8 mouse cellular contexts compared by ENCODE assay signal in genomic region chr3:90247960-90248745, GRCm38 (mm10). TPM values are rescaled to one million over a fixed set of nuclear protein-coding genes. Genes with fewer than 3 reads are reported as not detected.
DNase-seq lines count a peak whose midpoint lies in the region; ATAC-seq and TF ChIP-seq lines count a peak whose summit lies in the region.

TSS of gene Slc39a1 (plus strand) at chr3:90248172.

- peak; percentile 94 for ATAC-seq in embryonic facial prominence, embryonic 15.5 days (ENCODE audit: insufficient number of reproducible peaks, low FRiP score, low TSS enrichment, low read depth)
- peak; percentile 96 for ATAC-seq in kidney, embryonic 14.5 days (ENCODE audit: low FRiP score, low TSS enrichment)
- ATAC-seq in limb, embryonic 15.5 days (ENCODE audit: insufficient number of reproducible peaks, low FRiP score, low TSS enrichment, low read depth): peak; percentile 93
- peak; percentile 93 for ATAC-seq in monocyte, adult 5-6 weeks (replicated peaks; ENCODE audit: insufficient number of reproducible peaks, low FRiP score, low TSS enrichment, poor library complexity, severe bottlenecking)

- H3K4me3 ChIP-seq in bone marrow, adult 2 months (replicated peaks; ENCODE audit: control insufficient read depth, low read depth, low read length): peak within 1 kb of the TSS; percentile 62
- peak within 1 kb of the TSS; percentile 78 for H3K4me3 ChIP-seq in embryonic facial prominence, embryonic 15.5 days (replicated peaks)
- peak within 1 kb of the TSS; percentile 64 for H3K4me3 ChIP-seq in kidney, embryonic 14.5 days (ENCODE audit: low read length)
- H3K4me3 ChIP-seq in limb, embryonic 15.5 days: peak within 1 kb of the TSS; percentile 81

- H3K4me1 ChIP-seq in bone marrow, adult 2 months (ENCODE audit: control insufficient read depth, insufficient read depth, low read length): peaks cover 1% of the 10 kb centered on the region; the same call in 1 of the 2 replicates
- H3K4me1 ChIP-seq in embryonic facial prominence, embryonic 15.5 days: peaks cover 28% of the 10 kb centered on the region
- peaks cover 16% of the 10 kb centered on the region for H3K4me1 ChIP-seq in kidney, embryonic 14.5 days (ENCODE audit: control insufficient read depth, insufficient read depth, low read length)
- peaks cover 24% of the 10 kb centered on the region for H3K4me1 ChIP-seq in limb, embryonic 15.5 days

- DNase-seq in 416B (ENCODE audit: low read depth): peak; percentile 93
- DNase-seq in heart, adult 9 months (ENCODE audit: low spot score in 2 of 2): peak; percentile 96 to 97
- peak; percentile 84 to 90 for DNase-seq in spleen, postnatal 4 days (ENCODE audit: low spot score in 2 of 2)

- H3K9me3 ChIP-seq in embryonic facial prominence, embryonic 15.5 days (replicated peaks): no peaks in the 10 kb centered on the region
- no peaks in the 10 kb centered on the region for H3K9me3 ChIP-seq in kidney, embryonic 14.5 days (ENCODE audit: control insufficient read depth, low read length)
- no peaks in the 10 kb centered on the region for H3K9me3 ChIP-seq in limb, embryonic 15.5 days

- H3K27me3 ChIP-seq in embryonic facial prominence, embryonic 15.5 days: no peaks in the 10 kb centered on the region
- H3K27me3 ChIP-seq in kidney, embryonic 14.5 days (ENCODE audit: control insufficient read depth, insufficient read depth, low read length): no peaks in the 10 kb centered on the region
- H3K27me3 ChIP-seq in limb, embryonic 15.5 days: no peaks in the 10 kb centered on the region

- TF ChIP-seq CTCF in bone marrow, adult 2 months (IDR thresholded peaks at IDR 0.05; ENCODE audit: control insufficient read depth, insufficient read depth, low read length): no peak

- H3K4me2 ChIP-seq in embryonic facial prominence, embryonic 15.5 days (replicated peaks): peak within 1 kb of the TSS; percentile 84
- H3K4me2 ChIP-seq in kidney, embryonic 14.5 days (replicated peaks; ENCODE audit: low read depth, low read length): peak within 1 kb of the TSS; percentile 77
- peak within 1 kb of the TSS; percentile 86 for H3K4me2 ChIP-seq in limb, embryonic 15.5 days

- peaks cover 19% of the 10 kb centered on the region for H3K36me3 ChIP-seq in embryonic facial prominence, embryonic 15.5 days
- peaks cover 21% of the 10 kb centered on the region for H3K36me3 ChIP-seq in kidney, embryonic 14.5 days (ENCODE audit: control insufficient read depth, insufficient read depth, low read length)
- peaks cover 12% of the 10 kb centered on the region for H3K36me3 ChIP-seq in limb, embryonic 15.5 days

- TF ChIP-seq POLR2A in bone marrow, adult 2 months (IDR thresholded peaks at IDR 0.05; ENCODE audit: borderline replicate concordance, control insufficient read depth, low read depth, low read length): peak; percentile 75; the same call in 1 of the 2 replicates

- peak within 1 kb of the TSS; percentile 88 for H3K9ac ChIP-seq in embryonic facial prominence, embryonic 15.5 days
- peak within 1 kb of the TSS; percentile 68 for H3K9ac ChIP-seq in kidney, embryonic 14.5 days (ENCODE audit: low read depth, low read length)
- peak within 1 kb of the TSS; percentile 72 for H3K9ac ChIP-seq in limb, embryonic 15.5 days

- under 1% methylated on average over 44 of the region's 44 CpGs for WGBS in bone marrow, adult 2 months
- under 1% methylated on average over 44 of the region's 44 CpGs for WGBS in embryonic facial prominence, embryonic 15.5 days
- under 1% methylated on average over 40 of the region's 44 CpGs for WGBS in kidney, embryonic 14.5 days
- under 1% methylated on average over 42 of the region's 44 CpGs for WGBS in limb, embryonic 15.5 days

- peak within 1 kb of the TSS; percentile 84 for H3K27ac ChIP-seq in bone marrow, adult 2 months (ENCODE audit: control insufficient read depth, insufficient read depth, low read depth, low read length, poor library complexity)
- peak within 1 kb of the TSS; percentile 93 for H3K27ac ChIP-seq in embryonic facial prominence, embryonic 15.5 days (replicated peaks)
- peak within 1 kb of the TSS; percentile 94 for H3K27ac ChIP-seq in kidney, embryonic 14.5 days (ENCODE audit: low read depth, low read length)
- peak within 1 kb of the TSS; percentile 95 for H3K27ac ChIP-seq in limb, embryonic 15.5 days

RNA-seq across cellular contexts. Expression of gene Slc39a1, which starts in this region (rescaled TPM):
- 11.6 and 29.3 TPM in 2 replicates for polyA plus RNA-seq in bone marrow, adult 2 months (2011; ENCODE audit: insufficient read depth, insufficient read length, low replicate concordance, missing spikeins)
- 107 and 115 TPM in 2 replicates for polyA plus RNA-seq in embryonic facial prominence, embryonic 15.5 days (2015; fragmentation: Nextera tagmentation; extraction: Ambion mirVana)
- 102 and 105 TPM in 2 replicates for polyA plus RNA-seq in kidney, embryonic 14.5 days (2014; fragmentation: Nextera tagmentation; extraction: Ambion mirVana)
- polyA plus RNA-seq in limb, embryonic 15.5 days (2015; fragmentation: Nextera tagmentation; extraction: Ambion mirVana): 119 and 122 TPM in 2 replicates
- total RNA-seq in monocyte, adult 5-6 weeks (2017): 32.3 to 49.4 TPM (median 46.6 TPM) in 3 replicates

Comparison
In these comparisons a context has a peak if more than half of its experiments do, and no peak if none do; other contexts are left out.
1. Peak in every context shown above with its lines: DNase-seq, ATAC-seq, H3K4me3 ChIP-seq and H3K27ac ChIP-seq.